Mouse (Mus musculus): ENCODE results near the gene Rtn1. TPM values are rescaled to one million over a fixed set of nuclear protein-coding genes. Genes with fewer than 3 reads are reported as not detected.

The Rtn1 gene
- total and polyA plus RNA-seq, 2 experiments: 0.46 to 0.76 TPM

DNA sequence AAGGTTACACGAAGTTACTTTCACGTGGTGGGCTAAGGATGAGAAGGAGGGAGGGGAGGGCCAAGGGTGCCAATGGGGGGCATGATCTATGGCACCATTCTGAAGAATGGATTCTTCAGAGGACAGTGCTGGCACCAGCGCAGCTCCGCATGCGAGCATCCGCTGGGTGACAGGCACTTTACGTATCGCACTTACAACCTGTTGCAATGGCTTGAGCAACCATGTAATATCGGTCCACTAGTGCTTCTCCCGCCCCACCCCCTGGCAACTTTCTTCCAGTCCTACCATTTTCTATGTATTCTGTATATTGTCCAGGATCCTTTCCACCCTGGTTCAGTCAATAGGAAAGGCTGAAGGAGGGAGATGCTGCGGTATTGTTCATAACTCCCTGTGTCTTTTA, 102.6 kb downstream of the Rtn1 start:
- no peak for TF ChIP-seq POLR2A (IDR thresholded peaks at IDR 0.05; ENCODE audit: extremely low read depth, insufficient read depth, low read length)
- TF ChIP-seq CTCF (IDR thresholded peaks at IDR 0.05; ENCODE audit: low read depth, low read length): no peak
- no peak overlapping the region for H3K4me3 ChIP-seq (ENCODE audit: insufficient read depth, low read depth, low read length)
- no peaks in the 10 kb centered on the region for H3K79me2 ChIP-seq (ENCODE audit: control insufficient read depth, insufficient read depth, low read length)
- H3K9ac ChIP-seq (ENCODE audit: low read depth, low read length): no peak overlapping the region
- H3K27ac ChIP-seq (replicated peaks; ENCODE audit: insufficient read depth, low read depth, low read length): no peak overlapping the region
- no peaks in the 10 kb centered on the region for H3K36me3 ChIP-seq (ENCODE audit: control insufficient read depth, insufficient read depth, low read length)
- H3K27me3 ChIP-seq (ENCODE audit: control insufficient read depth, insufficient read depth, low read length): no peaks in the 10 kb centered on the region
- WGBS: 93% methylated on average over 11 of the region's 11 CpGs
- no peaks in the 10 kb centered on the region for H3K4me1 ChIP-seq (ENCODE audit: control insufficient read depth, insufficient read depth, low read length)
- no peak for DNase-seq (ENCODE audit: extremely low read depth, low read depth, low spot score)

DNA sequence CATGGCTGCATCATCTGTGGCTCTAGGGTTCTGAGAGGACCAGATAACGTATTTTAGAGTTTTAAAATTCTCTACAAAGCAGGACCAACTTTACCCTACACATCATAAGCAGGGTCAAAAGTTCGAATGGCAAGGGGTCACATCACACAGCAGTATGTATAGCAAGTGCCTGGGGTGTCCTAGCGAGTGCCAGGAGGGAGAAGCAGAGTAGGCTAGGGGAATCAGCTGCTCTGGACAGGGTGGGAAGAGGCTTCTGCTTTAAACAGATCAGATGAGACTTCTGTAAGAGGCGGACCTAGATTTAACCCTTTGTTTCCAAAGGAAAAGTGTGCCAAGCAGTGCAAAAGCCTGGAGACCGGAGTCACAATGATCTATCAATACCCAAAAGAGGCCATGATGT, 103.4 kb downstream of the Rtn1 start:
- TF ChIP-seq POLR2A (IDR thresholded peaks at IDR 0.05; ENCODE audit: extremely low read depth, insufficient read depth, low read length): no peak
- TF ChIP-seq CTCF (IDR thresholded peaks at IDR 0.05; ENCODE audit: low read depth, low read length): no peak
- DNase-seq (ENCODE audit: extremely low read depth, low read depth, low spot score): no peak
- WGBS: 70% methylated on average over 5 of the region's 5 CpGs

GRCm38 (mm10) chr12:72304985-72305384, 103.9 kb downstream of the Rtn1 start:
- no peaks in the 10 kb centered on the region for H3K4me1 ChIP-seq (ENCODE audit: control insufficient read depth, insufficient read depth, low read length)
- no peak for DNase-seq (ENCODE audit: extremely low read depth, low read depth, low spot score)
- no peak overlapping the region for H3K9ac ChIP-seq (ENCODE audit: low read depth, low read length)
- no peaks in the 10 kb centered on the region for H3K79me2 ChIP-seq (ENCODE audit: control insufficient read depth, insufficient read depth, low read length)
- 81% methylated on average over 5 of the region's 5 CpGs for WGBS
- H3K27me3 ChIP-seq (ENCODE audit: control insufficient read depth, insufficient read depth, low read length): no peaks in the 10 kb centered on the region
- no peak overlapping the region for H3K27ac ChIP-seq (replicated peaks; ENCODE audit: insufficient read depth, low read depth, low read length)
- TF ChIP-seq CTCF (IDR thresholded peaks at IDR 0.05; ENCODE audit: low read depth, low read length): no peak
- no peak for TF ChIP-seq POLR2A (IDR thresholded peaks at IDR 0.05; ENCODE audit: extremely low read depth, insufficient read depth, low read length)
- H3K4me3 ChIP-seq (ENCODE audit: insufficient read depth, low read depth, low read length): no peak overlapping the region
- no peaks in the 10 kb centered on the region for H3K36me3 ChIP-seq (ENCODE audit: control insufficient read depth, insufficient read depth, low read length)

More for the DNA sequence above, 103.4 kb downstream of the Rtn1 start:
- Histone ChIP-seq H3K27me3 (ENCODE audit: control insufficient read depth, insufficient read depth, low read length) (no peaks in the 10 kb centered on the region), H3K27ac (replicated peaks; ENCODE audit: insufficient read depth, low read depth, low read length) (no peak overlapping the region), H3K9ac (ENCODE audit: low read depth, low read length) (no peak overlapping the region), H3K4me3 (ENCODE audit: insufficient read depth, low read depth, low read length) (no peak overlapping the region), H3K79me2 (ENCODE audit: control insufficient read depth, insufficient read depth, low read length) (no peaks in the 10 kb centered on the region), H3K36me3 (ENCODE audit: control insufficient read depth, insufficient read depth, low read length) (no peaks in the 10 kb centered on the region), H3K4me1 (ENCODE audit: control insufficient read depth, insufficient read depth, low read length) (no peaks in the 10 kb centered on the region)

DNA sequence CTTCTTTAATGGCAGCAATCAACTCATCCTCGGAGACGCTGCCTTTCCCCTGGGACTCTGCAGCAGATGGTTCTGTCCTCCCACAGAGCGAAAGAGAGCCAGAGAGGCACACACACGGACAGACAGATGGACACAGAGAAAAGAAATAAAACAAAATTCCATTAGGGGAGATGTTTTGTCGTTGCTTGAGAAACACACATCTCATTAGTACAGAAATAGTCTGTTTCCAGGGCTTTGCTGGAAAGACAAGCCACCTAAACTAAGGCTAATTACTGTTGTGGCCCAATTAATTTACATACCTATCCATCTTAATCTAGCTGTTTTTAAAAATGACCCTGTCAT, 104.5 kb downstream of the Rtn1 start:
- Histone ChIP-seq H3K79me2 (ENCODE audit: control insufficient read depth, insufficient read depth, low read length) (no peaks in the 10 kb centered on the region), H3K4me3 (ENCODE audit: insufficient read depth, low read depth, low read length) (no peak overlapping the region), H3K9ac (ENCODE audit: low read depth, low read length) (no peak overlapping the region), H3K36me3 (ENCODE audit: control insufficient read depth, insufficient read depth, low read length) (no peaks in the 10 kb centered on the region), H3K27ac (replicated peaks; ENCODE audit: insufficient read depth, low read depth, low read length) (no peak overlapping the region), H3K4me1 (ENCODE audit: control insufficient read depth, insufficient read depth, low read length) (no peaks in the 10 kb centered on the region), H3K27me3 (ENCODE audit: control insufficient read depth, insufficient read depth, low read length) (no peaks in the 10 kb centered on the region)
- WGBS: 86% methylated on average over 5 of the region's 5 CpGs
- no peak for DNase-seq (ENCODE audit: extremely low read depth, low read depth, low spot score)
- TF ChIP-seq CTCF (IDR thresholded peaks at IDR 0.05; ENCODE audit: low read depth, low read length) (no peak), POLR2A (IDR thresholded peaks at IDR 0.05; ENCODE audit: extremely low read depth, insufficient read depth, low read length) (no peak)

DNA sequence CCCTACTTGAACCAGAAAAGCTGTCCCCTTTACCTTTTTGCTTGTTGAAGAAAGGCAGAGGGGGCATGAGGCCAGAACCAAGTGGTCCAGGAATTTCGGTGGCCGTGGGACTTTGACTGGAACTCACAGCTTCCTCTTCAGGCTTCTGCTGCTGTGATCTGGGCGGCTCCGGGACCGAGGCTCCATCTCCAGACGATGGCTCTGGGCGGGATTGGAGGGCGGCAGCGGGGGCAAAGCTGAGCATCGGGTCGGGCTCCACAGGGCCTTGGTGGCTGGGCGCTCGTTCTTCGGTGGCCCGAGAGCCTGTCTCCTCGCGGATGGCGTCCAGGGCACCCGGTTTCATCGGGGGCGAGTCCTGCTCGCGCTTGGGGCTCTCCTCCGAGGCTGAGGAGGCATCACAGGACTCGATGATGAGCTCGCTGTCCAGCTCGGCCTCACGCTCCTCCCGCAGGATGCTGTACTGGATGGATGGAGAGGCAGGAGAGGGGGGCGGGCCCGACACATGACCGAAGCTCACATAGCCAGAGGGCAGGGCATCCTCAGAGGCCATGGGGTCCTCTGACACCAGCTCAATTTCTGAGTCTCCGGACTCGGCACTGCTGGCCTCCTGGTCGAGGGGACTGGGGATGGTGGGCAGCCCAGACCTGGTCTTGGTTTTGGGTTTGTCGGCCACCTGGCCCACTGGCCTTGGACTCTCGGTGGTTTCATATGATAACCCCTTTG, 105.1 kb downstream of the Rtn1 start:
- TF ChIP-seq POLR2A (IDR thresholded peaks at IDR 0.05; ENCODE audit: extremely low read depth, insufficient read depth, low read length) (no peak), CTCF (IDR thresholded peaks at IDR 0.05; ENCODE audit: low read depth, low read length) (no peak)
- no peak for DNase-seq (ENCODE audit: extremely low read depth, low read depth, low spot score)
- Histone ChIP-seq H3K4me1 (ENCODE audit: control insufficient read depth, insufficient read depth, low read length) (no peaks in the 10 kb centered on the region), H3K9ac (ENCODE audit: low read depth, low read length) (no peak overlapping the region), H3K36me3 (ENCODE audit: control insufficient read depth, insufficient read depth, low read length) (no peaks in the 10 kb centered on the region), H3K4me3 (ENCODE audit: insufficient read depth, low read depth, low read length) (no peak overlapping the region), H3K27me3 (ENCODE audit: control insufficient read depth, insufficient read depth, low read length) (no peaks in the 10 kb centered on the region), H3K79me2 (ENCODE audit: control insufficient read depth, insufficient read depth, low read length) (no peaks in the 10 kb centered on the region), H3K27ac (replicated peaks; ENCODE audit: insufficient read depth, low read depth, low read length) (no peak overlapping the region)
- WGBS: 75% methylated on average over 37 of the region's 37 CpGs

- DNase-seq (ENCODE audit: extremely low read depth, low read depth, low spot score): no peak
- H3K27ac ChIP-seq (replicated peaks; ENCODE audit: insufficient read depth, low read depth, low read length): no peak overlapping the region
- H3K4me3 ChIP-seq (ENCODE audit: insufficient read depth, low read depth, low read length): no peak overlapping the region
- no peaks in the 10 kb centered on the region for H3K36me3 ChIP-seq (ENCODE audit: control insufficient read depth, insufficient read depth, low read length)
- no peak overlapping the region for H3K9ac ChIP-seq (ENCODE audit: low read depth, low read length)
- no peaks in the 10 kb centered on the region for H3K79me2 ChIP-seq (ENCODE audit: control insufficient read depth, insufficient read depth, low read length)
- no peaks in the 10 kb centered on the region for H3K27me3 ChIP-seq (ENCODE audit: control insufficient read depth, insufficient read depth, low read length)
- no peaks in the 10 kb centered on the region for H3K4me1 ChIP-seq (ENCODE audit: control insufficient read depth, insufficient read depth, low read length)
- TF ChIP-seq CTCF (IDR thresholded peaks at IDR 0.05; ENCODE audit: low read depth, low read length): no peak
- no peak for TF ChIP-seq POLR2A (IDR thresholded peaks at IDR 0.05; ENCODE audit: extremely low read depth, insufficient read depth, low read length)
- WGBS: 81% methylated on average over 8 of the region's 8 CpGs
These were observed 107.4 kb downstream of the Rtn1 start for GRCm38 (mm10) chr12:72301431-72301830.

Data from liver, adult 2 months (tissue).